Mouse (Mus musculus) skeletal muscle tissue, adult 2 months (tissue): ENCODE measurements at regions not wholly inside any gene's neighbourhood (a gene's known extent, or its start where the extent isn't known, plus 50 kb on each side); places are given as distances from the start of the nearest gene placed in this dataset.

ENCODE experiments used
- DNase-seq: peaks from one replicate; pipeline ENCODE4 v3.0.0-alpha.2; 2012; ENCODE audit warnings: low read depth, low spot score

- no peak for DNase-seq
Measured at GRCm38 (mm10) chr5:43339671-43340070, 106.7 kb downstream of the Cpeb2 start.

- no peak for DNase-seq
Measured at GRCm38 (mm10) chr5:43341475-43341874, 108.5 kb downstream of the Cpeb2 start.

- DNase-seq, result no peak
Measured at GRCm38 (mm10) chr5:43344441-43344840, 111.5 kb downstream of the Cpeb2 start.

GRCm38 (mm10) chr5:43350987-43351386 lies 118.0 kb downstream of the Cpeb2 start:
- no peak for DNase-seq

- DNase-seq, result peak; percentile 27
Measured at GRCm38 (mm10) chr5:43353021-43353990, 120.3 kb downstream of the Cpeb2 start.

GRCm38 (mm10) chr5:43354351-43354942 lies 121.5 kb downstream of the Cpeb2 start:
- DNase-seq, result no peak

GRCm38 (mm10) chr5:43355026-43355580 lies 122.1 kb downstream of the Cpeb2 start:
- peak; percentile 77 for DNase-seq

GRCm38 (mm10) chr5:43355832-43356231 lies 122.9 kb downstream of the Cpeb2 start:
- no peak for DNase-seq

- no peak for DNase-seq
Measured at GRCm38 (mm10) chr5:43357100-43357680, 124.2 kb downstream of the Cpeb2 start.

GRCm38 (mm10) chr5:43357901-43358300 lies 124.9 kb downstream of the Cpeb2 start:
- no peak for DNase-seq

- no peak for DNase-seq
Measured at GRCm38 (mm10) chr5:43358928-43359765, 126.2 kb downstream of the Cpeb2 start.

- DNase-seq, result peak; percentile 20
Measured at GRCm38 (mm10) chr5:43360298-43360697, 127.3 kb downstream of the Cpeb2 start.

GRCm38 (mm10) chr5:43361026-43361425 lies 128.1 kb downstream of the Cpeb2 start:
- DNase-seq, result no peak

GRCm38 (mm10) chr5:43372385-43372784 lies 139.4 kb downstream of the Cpeb2 start:
- no peak for DNase-seq

GRCm38 (mm10) chr5:43384689-43385375 lies 130.5 kb upstream of the C1qtnf7 start:
- no peak for DNase-seq

GRCm38 (mm10) chr5:43390997-43391396 lies 124.3 kb upstream of the C1qtnf7 start:
- DNase-seq, result no peak

- DNase-seq, result peak; percentile 18
Measured at GRCm38 (mm10) chr5:43391412-43392029, 123.8 kb upstream of the C1qtnf7 start.

GRCm38 (mm10) chr5:43392908-43393545 lies 122.3 kb upstream of the C1qtnf7 start:
- no peak for DNase-seq

- no peak for DNase-seq
Measured at GRCm38 (mm10) chr5:43417259-43417658, 98.1 kb upstream of the C1qtnf7 start.
